Mouse (Mus musculus) layer of hippocampus, postnatal 10 days (tissue): ENCODE data around the gene Krtcap2. TPM values are rescaled to one million over a fixed set of nuclear protein-coding genes. Genes with fewer than 3 reads are reported as not detected.
A peak's percentile ranks its signal among the peaks of the same experiment; 100 is the strongest.

ENCODE experiments used
- DNase-seq, 2 experiments: peaks; one replicate each; pipeline ENCODE4 v3.0.0; 2021; ENCODE audit warnings: low spot score in 2 of 2
- total RNA-seq, 2 experiments: library from RNA; stranded (reverse); gene quantifications; 2 replicates each; pipeline ENCODE4 v1.2.3; 2021

Krtcap2 gene
- total RNA-seq, 2 experiments from 2014 or later = 72.8 to 95.1 TPM

DNA sequence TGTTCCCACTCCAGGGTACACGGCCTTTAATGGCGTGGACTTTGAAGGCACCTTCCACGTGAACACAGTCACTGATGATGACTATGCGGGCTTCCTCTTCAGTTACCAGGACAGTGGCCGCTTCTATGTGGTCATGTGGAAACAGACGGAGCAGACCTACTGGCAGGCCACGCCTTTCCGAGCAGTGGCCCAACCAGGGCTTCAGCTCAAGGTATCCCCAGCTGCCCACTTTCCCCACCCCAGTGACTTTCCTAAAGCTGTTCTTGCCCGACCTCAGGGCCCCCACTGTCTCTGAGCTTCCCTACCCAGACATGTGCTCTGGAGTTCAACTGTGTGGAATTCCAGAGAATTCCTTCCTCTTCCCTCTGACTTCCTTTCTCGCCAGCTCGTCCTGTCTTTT is 21.0 kb upstream of the Krtcap2 start:
- peak in 1 of 2 experiments; percentile 21 for DNase-seq

DNA sequence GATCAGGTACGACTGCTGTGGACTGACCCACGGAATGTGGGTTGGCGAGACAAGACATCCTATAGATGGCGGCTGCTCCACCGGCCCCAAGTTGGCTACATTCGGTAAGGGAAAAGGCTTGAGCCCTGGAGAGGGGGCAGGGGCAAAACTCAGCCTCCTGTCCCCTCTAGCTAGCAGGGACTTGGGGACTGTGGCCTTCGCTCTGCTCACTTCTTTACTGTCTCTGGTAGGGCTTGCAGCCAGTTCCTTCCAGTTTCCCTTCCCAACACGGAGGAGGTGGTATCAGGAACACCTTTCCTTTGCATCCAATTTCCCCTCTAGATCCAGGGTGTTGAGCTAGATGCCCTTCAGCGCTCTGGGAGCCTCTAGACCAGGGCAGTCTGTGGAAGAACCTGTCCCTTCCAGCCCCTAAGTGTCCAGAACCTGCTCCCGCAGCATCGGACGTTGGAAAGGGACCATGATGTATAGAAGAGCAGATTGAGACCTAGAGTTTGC is 20.4 kb upstream of the Krtcap2 start:
- no peak for DNase-seq

DNA sequence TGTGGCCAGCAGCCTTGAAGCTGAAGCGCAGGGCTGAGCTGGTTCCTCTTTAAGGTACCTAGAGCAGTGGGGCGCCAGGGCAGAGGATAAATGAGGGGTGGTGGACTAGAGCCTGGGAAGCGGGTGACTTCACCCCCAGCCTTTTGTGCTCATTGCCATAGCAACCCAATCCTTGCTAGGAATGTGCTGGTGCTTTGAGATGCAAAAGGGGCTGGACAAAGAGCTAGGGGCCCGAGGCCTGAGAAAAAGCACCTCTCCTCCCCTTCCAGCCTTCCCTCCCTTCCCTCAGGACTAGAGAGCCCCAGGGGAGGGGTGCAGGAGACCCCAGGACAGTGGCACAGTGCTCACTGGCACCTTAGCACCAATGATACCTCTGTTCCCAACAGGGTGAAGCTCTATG is 19.8 kb upstream of the Krtcap2 start:
- DNase-seq = peak in 1 of 2 experiments; percentile 62

DNA sequence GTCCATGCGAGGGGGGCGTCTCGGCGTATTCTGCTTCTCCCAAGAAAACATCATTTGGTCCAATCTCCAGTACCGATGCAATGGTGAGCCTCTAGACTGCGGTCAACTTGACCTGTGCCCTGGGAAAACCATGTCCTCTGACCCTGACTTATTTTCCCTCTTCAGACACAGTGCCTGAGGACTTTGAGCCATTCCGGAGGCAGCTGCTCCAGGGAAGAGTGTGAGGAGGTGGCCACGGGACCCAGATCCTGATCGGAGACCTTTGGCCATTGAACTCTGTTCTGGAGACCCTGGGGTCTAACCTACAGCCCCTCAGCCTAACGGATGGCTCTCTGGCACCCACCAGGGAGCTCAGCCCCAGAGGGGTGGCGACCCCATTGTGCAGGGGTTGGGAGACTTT is 19.4 kb upstream of the Krtcap2 start:
- no peak for DNase-seq

DNA sequence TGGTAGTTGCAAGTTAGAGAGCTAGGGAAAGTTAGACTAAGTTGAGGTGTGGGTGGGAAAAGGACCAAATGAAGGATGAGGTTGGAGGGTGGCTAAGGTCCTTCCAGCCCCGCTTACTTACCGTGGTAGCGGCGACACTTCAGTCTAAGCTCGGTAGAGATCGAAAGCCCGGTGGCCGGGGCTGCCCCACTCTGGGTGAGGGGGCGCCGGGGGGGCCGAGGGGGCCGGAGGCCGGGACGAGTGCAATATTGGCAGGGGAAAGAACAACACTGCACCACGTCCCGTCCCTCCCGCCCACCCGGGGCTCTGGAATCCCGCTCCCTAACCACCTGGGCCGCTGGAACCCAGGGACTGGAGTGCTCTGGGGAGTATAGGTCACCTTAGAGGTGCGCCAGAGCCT is 18.9 kb upstream of the Krtcap2 start, which contains the start of gene Mtx1:
Gene Mtx1, minus strand, starts transcription at position 189 of the 400 bp plus-strand sequence.
- no peak for DNase-seq

DNA sequence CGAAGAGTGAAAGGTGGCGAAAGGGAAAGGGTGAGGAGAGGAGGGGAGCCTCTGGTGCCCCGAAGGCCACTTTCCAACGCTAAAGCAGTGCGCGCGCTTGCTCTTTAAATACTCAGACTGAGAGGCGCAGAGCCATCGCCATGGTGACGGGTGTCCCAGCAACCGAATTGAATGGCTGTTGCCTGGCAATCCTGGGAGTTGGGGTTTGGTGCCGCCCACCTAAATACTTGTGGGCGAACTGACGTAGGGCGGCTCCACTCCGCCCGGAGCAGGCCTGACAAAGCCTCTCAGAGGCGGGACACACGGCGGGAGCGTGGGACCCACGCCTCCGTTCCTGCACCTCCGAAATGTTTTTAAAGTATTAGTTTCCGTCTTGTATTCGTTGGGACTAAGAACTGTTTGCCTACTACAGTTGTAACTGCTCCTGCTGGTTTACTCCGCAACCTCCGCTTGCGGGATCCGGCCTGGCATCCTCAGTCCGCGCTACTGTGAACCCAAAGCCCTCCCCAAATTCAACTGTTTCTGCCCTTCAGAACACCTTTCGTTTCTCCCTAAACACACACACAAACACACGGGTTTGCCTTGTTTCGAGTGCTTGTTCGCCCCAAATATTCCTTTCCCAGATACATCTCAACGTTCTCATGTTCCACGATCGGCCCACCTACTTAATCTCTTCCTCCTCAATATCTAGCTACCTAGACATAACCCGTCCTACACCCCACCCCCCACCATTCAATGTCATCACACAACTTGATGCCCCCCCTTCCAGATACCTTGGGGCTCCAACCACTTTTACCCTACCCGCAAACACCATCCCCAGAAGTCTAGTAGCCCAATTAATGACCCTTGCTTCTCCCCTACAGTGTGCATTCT is 18.2 kb upstream of the Krtcap2 start:
- DNase-seq = peak; percentile 88 to 91

DNA sequence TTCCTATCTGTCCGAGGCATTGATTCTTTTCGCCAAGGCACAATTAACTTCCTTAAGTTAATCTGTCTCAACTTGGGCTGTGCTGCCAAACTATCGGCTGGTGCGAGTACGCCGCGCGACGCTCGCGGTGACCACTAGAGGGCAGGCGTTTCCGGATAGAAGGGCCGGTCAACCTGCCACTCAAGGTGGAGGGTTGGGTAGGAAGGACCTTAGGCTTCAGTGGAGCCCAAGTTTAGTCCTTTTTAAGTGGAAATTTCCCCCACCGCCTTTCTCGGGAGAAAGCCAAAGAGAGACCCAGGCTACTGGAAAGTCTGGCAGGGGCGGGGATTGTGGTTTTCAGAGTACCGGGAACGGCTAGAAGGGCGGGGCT is 17.6 kb upstream of the Krtcap2 start:
- DNase-seq = peak; percentile 90 to 91

DNA sequence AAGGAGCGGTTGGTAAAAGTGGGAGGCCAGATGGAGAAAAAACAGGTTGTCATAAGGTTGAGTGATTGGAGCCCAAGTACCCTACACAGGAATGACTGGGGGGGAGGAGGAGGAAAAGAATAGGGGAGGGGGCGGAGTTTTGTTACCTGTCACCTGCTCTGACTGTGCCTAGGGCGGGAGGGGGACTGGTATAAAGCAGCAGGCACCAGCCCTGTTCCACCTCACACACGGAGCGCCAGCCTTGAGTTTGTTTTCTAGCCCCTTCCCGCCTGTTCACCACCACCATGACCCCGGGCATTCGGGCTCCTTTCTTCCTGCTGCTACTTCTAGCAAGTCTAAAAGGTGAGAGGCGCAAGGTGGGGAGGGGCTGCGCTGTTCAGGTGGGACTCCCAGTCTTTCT is 16.9 kb upstream of the Krtcap2 start, which contains the start of gene Muc1:
Gene Muc1, plus strand, starts transcription at position 222 of the 400 bp plus-strand sequence.
- no peak for DNase-seq

DNA sequence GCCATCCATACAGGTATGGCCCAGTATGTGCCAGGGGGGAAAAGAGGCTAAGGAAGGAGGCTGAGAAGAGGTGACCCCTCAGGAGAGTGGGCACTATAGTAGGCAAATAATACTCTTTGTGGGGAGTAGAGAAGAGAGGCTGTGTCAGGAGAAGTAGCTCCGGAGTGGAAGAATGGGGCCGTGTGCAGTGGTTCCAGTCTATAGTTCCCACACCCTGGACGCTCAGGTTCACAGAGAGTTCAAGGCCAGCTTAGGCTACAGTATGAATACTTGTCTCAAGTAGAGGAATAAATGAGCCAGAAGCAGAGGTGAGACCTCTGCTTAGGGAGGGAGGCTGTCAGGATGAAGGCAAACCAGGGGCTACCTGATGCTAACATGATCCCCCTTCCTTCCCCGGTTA is 16.5 kb upstream of the Krtcap2 start:
- no peak for DNase-seq

DNA sequence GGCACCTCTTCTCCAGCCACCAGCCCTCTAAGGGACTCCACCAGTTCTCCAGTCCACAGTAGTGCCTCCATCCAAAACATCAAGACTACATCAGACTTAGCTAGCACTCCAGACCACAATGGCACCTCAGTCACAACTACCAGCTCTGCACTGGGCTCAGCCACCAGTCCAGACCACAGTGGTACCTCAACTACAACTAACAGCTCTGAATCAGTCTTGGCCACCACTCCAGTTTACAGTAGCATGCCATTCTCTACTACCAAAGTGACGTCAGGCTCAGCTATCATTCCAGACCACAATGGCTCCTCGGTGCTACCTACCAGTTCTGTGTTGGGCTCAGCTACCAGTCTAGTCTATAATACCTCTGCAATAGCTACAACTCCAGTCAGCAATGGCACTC is 15.2 kb upstream of the Krtcap2 start:
- no peak for DNase-seq

DNA sequence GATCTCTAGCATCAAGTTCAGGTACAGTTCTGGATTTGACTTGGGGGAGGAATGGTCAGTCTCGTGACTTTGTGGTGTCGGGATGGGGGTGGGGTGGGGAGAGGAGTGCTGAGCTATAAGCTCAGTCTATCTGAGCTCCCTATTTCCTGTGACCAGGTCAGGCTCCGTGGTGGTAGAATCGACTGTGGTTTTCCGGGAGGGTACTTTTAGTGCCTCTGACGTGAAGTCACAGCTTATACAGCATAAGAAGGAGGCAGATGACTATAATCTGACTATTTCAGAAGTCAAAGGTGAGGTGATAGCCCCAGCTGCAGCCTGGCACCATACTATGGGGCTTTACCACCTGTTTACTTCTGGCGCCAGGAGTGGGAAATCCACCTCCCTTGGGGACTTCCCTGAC is 14.4 kb upstream of the Krtcap2 start:
- DNase-seq = no peak

DNA sequence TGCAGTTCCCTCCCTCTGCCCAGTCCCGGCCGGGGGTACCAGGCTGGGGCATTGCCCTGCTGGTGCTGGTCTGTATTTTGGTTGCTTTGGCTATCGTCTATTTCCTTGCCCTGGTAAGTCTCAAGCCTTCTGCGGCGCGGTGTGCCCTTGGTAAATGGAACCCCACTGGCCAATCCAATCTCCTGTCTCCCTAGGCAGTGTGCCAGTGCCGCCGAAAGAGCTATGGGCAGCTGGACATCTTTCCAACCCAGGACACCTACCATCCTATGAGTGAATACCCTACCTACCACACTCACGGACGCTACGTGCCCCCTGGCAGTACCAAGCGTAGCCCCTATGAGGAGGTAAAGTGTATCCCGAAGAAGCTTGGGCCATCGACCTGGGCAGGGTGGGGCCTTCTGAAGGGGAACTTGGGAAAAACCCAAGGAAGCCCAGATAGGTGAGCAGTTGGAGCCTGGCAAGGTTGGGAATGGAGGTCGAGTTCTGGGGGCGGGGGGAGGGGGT is 13.9 kb upstream of the Krtcap2 start:
- no peak for DNase-seq

DNA sequence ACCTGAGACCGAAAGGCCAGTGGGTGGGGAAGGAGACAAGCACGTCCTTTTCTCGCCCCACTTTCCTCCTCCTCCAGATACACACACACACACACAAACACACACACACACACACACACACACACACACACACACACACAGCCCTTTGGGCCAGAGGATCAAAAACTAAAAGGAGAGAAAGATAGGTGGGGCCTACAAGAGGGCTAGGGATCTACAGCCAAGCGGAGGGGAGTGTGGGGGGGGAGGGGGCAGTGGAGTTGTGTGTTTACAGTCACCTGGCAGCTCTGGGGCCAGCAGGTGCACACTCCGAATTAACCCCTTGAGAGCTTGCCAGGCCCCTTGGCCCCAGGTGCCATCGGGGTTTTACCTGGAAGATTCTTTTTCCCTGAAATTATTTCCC is 13.2 kb upstream of the Krtcap2 start:
- DNase-seq = no peak

DNA sequence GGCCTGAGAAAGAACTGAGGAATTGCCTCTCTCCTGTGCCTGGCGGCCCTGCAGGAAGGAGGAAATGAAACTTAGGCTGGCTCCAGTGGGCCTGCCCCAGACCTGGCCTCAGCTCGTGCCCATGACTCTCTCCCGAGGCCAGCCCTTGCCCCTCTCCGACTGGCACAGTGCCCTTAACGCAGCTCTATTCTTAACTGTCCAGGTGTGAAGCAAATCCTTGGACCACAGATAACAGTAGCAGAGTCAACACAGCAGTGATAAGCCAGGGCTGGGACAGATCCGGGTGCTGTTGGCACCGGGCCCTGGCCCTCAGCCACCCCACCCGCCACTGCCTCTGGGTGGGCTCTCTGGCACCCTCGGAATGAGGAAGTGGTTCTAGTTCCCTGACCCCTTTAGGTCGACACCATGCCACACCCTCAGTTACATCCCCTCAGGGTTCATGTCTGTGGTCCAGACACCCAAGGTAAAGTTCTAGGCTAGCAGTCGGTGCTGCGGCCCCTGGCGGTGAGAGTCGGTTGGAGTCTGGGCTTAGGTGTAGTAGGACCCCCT is 12.1 kb upstream of the Krtcap2 start:
- peak in 1 of 2 experiments; percentile 22 for DNase-seq

DNA sequence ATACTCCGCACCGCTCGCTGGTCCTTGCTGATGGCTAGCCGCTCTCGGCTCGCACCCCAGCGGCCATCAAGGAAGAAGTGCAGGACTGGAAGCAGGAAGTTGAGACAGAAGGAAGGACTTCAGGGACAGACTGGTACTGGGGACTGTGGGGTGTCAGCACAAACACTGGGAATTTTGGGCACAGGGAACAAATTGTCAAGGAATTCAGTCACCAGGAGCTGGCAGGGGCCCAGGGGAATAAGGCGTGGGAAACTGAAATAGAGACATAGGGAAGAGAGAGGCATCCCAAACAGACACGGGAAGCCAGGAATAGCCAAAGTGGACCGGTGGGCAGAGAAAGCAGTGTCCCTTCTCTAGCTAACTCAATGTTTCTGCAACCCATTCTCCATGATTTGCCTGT is 9.2 kb upstream of the Krtcap2 start:
- DNase-seq = peak in 1 of 2 experiments; percentile 22

DNA sequence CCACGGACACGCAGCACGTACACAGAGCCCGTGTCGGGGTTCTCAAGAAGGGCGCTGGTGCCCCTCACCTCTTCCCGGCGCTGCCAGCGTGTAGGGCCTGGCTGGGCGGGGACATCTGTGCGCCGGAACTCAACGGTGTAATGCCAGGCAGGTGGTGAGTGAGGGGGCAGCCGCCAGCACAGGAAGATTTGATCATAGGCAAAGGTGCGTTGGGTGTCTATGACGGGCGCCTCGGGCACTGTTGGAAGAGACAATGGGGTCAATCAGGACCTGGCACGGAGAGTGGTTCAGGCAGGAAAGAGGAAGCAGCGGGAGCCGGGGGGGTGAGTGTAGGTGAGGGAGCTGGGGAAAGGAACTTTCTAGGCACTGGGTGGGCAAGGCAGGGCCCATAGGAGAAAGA is 8.1 kb upstream of the Krtcap2 start:
- DNase-seq = no peak

DNA sequence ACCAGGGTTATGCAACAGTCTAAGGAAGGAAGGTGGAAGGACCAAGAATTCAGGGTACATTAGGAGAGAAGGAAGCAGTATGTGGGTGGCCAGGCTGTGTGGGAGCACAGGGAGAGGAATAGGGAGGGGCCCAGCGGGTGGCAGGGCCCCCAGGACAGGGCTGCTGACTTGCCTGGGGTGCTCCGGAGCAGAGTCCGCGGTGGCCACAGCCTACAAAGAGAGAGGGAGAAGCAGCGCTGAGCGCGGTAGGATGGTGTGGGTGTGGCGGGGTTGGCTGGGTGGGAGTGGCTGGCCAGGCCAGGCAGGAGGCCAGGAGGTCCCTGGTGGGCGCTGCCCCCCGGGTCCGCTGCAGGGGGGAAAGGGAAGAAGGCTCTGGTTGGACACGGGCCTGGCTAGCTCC is 7.3 kb upstream of the Krtcap2 start:
- peak in 1 of 2 experiments; percentile 16 for DNase-seq

DNA sequence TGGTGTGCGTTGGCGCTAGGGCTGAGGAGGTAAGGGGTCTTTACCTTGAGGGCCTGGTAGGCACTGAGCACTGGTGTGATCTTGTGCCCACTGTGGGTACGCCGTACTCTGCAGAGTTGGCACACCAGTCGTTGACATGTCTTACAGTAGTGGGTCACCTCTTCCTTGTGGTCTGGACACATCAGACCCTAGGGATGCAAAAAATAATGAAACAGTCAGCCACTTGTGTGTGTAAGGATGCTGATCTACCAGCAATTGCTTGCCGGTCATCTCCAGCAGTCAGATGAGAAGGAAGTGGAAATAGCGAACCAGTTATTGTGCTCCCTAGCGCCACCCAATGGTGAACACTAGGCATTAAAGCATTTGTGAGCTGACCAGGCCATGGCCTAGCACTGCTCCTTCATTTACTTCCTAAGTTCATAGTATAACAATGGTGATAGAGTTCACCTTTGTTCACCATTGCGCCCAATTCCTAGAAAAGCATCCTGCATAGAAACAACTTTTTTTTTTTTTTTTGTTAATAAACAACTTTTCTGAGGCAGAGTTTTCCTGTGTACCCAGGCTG is 3.4 kb upstream of the Krtcap2 start:
- DNase-seq = peak; percentile 75 to 77

DNA sequence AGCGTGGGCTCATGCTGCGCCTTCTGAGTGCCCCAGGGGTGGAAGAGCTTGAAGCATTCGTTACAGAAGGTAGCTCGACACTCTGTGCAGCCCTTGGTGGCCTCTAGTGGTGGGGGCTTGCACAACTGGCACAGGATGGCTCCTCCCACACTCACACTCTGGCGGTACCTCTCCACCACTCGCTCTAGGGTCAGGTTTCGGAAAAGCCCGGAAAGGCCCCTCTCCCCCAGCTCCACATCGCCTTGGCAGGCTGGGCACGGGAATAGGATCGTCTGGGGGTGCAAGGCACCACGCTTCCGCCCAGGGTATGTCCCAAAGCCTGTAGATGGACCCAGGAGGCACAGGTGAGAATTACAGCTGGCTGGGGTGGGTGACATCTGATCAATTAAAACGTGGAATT is 2.2 kb upstream of the Krtcap2 start:
- DNase-seq = no peak

DNA sequence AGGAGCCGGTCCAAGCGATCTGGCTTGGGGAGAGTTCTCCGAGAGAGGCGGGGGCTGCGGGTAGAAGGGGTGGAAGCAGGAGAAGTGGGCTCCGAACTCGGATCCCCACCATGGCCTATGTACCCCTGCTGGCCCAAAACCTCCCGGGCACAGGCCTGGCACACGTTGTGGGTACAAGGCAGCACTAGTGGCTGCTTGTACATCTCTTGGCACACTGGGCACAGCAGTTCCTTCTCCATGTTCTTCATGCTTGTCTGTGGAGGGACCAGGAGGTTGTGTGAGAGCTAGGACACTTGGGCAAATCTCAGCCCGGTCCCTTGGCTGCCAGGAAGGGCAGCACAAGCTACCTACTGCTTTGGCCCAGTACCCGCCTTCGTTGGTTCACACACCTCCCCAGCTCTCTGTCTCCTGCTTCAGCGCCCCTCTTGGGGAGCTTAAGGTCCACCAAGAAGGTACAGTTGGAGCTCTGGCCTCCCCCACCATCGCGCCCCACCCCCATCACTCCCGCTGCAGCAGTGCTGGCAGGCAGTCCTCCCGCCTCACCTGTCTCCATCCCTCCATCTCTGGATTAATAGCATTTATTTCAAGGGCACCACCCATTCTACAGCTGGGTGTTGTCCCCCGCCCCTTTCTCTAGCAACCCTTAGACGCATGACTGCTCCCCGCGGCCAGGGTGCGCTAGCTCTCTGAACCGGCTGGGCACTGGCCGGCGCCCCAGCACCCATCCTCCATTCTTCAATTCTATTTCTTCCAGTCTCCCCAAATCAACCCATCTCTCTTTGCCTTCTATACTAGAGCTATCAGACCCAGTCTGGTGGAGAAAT is 1.4 kb upstream of the Krtcap2 start:
- peak; percentile 55 to 66 for DNase-seq
